Mouse (Mus musculus) lung, postnatal 36 days (tissue): Measurements from ENCODE around the gene Spag8.

Experiments used
- DNase-seq: peaks from one replicate; pipeline ENCODE4 v3.0.0; 2022; ENCODE audit warnings: mixed read lengths

Spag8 gene

DNA sequence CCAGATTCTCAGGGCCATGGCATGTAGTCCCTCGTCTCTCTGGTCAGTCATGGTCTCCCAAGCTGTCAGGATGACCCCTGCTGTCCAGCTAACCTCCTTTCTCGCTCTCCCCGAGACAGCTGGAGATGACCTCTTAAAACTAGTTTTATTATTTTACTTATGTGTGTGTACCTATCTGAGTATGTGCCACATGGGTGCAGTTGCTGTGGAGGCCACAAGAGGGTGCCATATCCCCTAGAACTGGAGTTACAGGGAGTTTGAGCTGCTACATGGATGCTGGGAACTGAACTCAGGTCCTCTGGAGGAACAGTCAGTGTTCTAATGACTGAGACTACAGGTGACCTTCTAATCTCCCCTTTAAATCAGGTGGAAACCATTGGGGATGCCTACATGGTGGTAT lies 3.6 kb downstream of the Spag8 start:
- DNase-seq, result no peak

DNA sequence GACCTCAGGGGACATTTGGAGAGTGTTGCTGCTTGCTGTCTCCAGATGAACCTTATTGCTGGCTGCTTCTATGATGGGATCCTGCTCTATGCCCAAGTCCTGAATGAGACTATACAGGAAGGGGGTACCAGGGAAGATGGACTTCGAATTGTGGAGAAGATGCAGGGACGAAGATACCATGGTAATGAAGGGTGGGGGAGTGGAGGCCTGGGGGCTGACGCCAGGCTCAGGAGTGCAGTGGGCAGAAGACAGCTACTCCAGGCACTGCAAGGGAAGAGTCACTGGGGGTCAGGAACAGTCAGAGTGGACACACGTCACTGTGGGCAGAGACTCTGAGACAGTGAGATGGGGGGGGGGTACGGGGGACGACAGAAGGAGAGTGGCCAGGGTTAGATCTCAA lies 12.9 kb downstream of the Spag8 start:
- no peak for DNase-seq

DNA sequence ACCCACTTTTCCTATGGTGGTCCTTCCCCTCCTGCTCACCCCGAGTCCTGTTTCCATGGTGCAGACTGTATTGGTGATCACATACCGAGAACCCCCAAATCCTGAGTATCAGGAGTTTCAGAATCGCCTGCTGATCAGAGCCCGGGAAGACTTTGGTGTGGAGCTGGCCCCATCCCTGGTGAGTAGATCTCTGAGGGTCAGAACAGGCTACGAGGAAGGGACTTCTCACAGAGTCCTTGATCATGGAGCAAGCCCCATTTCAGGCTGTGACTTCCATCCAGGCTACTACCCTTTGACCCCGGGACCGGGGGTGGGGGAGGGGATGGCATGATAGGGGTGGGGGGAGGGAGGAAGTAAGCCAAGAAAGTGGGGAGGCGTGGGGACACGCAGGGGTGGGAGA lies 13.3 kb downstream of the Spag8 start:
- no peak for DNase-seq

DNA sequence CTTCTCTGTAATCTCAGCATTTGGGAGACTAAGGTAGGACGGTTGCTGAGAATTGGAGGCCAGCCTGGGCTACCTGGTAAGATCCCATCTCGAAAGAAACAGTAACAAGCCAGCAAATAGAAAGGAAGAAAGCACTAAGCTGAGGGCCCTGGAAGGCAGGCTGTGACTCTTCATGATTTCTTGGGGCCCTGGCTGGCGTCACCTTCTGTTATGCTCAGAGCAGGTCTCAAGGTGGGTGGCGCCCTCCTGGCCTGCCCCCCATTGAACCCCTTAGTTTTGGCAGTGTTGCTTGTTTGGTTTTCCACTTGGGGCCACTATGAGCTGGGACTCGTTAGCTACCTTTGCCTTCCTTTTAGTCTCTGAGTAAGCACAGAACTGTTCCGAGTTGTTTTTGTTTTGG lies 16.6 kb downstream of the Spag8 start:
- DNase-seq, result no peak

DNA sequence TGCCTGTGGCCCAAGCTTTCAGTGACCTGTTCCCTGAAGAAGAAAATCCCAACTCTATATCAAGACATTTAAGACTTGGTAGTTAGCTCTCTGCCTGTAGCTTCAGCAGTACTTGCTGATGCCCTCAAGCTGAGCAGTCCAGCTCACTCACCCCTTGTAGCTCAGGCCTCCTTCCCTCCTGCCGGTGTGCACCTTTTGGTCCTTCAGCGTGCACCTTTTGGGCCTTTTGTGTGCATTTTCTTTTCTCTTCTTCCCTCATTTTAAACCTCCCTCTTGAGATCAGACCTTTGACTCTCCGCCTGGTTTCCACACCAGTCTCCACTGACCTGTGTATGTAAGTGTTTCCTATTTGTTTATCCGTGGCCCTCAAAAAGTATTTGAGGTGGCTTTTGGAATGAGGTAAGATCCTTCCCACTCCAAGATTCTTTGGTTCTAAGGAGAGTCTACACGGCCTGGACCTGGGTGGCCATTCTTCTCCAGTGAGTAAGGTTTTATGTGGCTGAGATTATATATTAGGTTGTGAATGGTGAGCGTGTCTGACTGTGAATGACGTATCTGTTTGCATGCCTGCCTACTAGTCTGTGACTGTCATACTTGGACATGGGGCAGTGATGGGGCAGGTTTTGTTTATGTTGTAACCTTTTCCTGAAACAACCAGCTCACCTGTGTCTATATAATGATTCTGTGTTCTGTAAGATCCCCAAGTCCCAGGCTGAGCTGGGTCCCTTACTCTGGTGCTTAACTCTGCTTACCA lies 18.6 kb downstream of the Spag8 start:
- no peak for DNase-seq

DNA sequence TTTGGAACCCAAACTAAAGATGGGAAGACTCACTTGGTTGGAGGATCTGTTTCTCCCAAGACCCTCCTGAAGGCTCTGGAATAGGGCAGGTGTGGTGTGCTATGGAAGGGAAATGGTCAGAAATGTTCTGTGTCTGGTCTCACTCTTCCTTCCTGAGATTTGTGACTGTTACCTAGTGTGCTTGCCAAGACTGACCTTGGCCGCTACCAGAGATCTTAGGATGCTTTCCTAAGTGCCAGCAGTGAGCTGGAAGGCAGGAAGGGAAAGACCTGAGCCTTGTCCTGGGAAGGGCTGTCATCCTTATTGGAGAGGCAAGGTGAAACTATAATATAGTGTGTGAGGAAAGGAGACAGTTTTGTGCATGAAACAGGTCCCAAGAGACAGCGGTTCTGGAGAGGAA lies 19.7 kb downstream of the Spag8 start:
- DNase-seq, result no peak

DNA sequence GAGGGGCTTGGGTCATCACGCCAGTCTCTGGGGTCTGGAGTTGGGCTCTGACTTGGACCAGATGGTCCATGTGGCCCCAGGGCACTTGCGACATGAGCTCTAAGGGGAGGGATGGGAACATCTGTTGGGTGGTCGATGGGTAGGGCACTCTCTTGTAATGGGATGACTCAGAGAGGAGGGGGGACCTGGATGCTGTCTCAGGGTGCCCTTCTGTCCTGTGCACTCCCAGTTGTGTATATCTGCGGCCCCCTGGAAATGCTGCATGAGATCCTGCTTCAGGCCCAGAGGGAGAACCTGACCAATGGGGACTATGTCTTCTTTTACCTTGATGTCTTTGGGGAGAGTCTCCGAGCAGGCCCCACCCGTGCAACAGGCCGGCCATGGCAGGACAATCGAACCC lies 20.1 kb downstream of the Spag8 start:
- no peak for DNase-seq

DNA sequence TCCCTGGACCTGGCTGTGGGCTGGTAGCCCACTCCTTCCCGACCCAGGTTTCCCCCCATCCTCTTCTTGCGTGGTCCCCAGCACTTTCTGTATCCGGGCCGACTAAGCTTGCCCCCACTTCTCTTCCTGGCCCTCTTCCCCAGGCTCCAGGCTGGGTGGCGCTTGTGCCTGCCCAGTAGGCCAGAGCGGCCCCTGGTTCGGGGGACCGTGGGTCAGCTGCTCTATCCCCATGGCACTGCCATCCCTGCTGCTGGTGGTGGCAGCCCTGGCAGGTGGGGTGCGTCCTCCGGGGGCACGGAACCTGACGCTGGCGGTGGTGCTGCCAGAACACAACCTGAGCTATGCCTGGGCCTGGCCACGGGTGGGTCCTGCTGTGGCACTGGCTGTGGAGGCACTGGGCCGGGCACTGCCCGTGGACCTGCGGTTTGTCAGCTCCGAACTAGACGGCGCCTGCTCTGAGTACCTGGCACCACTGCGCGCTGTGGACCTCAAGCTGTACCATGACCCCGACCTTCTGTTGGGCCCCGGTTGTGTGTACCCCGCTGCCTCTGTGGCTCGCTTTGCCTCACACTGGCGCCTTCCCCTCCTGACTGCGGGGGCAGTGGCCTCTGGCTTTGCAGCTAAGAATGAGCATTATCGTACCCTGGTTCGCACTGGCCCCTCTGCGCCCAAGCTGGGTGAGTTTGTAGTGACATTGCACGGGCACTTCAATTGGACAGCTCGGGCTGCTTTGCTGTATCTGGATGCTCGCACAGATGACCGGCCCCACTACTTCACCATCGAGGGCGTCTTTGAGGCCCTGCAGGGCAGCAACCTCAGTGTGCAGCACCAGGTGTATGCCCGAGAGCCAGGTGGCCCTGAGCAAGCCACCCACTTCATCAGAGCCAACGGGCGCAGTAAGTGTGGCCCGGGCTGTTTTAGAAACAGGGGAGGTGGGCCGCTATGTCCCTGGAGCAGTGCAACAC lies 21.2 kb downstream of the Spag8 start:
- no peak for DNase-seq

DNA sequence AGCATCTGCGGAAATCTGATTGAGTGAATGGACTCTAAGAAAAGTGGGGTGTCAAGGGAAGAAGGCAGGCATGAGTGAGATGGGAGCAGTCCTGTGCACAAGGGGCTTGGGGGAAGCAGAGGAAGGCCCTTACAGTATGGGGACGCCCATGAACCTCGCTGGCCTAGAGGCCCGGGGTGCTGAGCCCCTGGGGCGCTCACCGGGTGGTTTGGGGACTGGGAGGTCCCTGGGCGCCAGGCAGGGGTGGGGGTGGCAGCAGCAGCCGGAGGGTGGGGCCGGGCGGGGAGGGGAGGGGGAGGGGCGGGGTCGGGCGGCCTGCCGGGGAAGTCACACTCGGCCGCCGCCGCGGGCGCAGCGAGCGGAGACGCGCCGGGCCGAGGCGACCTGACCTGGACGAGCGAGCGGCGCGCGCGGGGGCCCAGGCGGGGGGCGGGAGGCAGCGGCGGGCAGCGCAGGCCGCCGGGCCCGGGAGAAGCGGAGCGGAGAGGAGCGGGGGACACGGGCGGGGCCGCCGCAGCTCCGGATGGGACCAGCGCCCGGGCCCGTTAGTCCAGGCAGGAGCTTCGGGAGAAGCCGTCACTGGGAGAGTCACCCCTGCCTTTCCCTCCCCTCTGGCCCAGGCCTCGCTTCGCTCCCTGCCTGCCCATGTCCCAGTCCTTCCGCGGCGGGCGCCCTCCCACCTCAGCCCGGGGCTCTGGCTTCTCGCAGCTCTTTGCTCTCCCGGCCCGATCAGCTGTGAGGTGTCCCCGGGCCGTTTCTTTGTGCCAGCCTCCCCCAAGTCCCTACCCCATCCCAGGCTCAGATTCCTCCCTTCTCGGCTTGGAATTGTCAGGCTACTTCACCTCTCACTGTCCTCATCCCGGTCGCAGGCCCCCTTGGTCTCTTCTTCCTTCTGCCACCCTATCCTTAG lies 22.1 kb downstream of the Spag8 start, which contains the start of gene Npr2:
Gene Npr2, plus strand, starts transcription at position 890 of the 910 bp plus-strand sequence.
- no peak for DNase-seq

DNA sequence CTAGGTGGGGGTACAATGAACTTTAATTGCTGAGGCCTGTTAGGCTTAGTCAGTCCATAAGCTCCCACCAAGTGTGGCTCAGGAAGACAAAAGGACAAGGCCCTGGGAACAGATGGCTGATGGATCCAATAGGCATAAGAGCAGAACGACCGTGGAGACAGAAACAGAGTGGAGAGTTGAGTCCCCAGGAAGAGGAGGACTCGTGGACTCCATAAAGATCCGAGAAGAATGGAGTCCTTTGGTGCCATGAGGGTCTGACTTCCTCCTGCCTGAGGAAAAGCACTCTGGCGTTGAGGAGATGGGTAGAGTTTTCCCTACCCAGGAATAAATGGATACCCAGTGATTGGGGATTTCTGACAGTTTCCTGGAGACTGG lies 22.7 kb downstream of the Spag8 start:
- no peak for DNase-seq

DNA sequence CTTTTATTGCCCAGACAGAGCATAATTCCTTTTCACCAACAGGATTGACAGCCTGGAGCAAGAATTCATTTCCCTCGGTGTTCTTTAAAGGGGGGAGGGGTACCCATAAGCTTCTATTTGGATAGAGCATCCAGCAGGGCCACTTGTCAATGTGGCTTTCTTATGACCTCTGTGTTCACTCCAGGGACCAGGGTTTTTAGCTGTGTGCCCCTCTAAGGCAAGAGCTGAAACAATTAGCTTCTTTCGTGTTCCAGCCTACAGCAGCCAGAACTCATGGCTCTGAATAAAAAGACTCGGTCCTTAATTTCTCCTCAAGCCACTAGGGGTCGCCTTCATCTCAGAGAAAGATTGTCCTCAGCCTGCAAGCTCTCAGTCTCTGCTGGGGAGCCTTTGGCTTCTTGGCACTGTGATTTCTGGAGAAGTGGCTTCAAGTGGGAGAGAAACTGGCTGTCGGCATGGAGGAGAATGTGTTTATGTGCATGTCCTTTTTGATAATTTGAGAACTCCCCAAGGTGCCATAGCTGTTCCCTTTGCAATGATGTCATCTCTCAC lies 23.3 kb downstream of the Spag8 start:
- peak; percentile 95 for DNase-seq

DNA sequence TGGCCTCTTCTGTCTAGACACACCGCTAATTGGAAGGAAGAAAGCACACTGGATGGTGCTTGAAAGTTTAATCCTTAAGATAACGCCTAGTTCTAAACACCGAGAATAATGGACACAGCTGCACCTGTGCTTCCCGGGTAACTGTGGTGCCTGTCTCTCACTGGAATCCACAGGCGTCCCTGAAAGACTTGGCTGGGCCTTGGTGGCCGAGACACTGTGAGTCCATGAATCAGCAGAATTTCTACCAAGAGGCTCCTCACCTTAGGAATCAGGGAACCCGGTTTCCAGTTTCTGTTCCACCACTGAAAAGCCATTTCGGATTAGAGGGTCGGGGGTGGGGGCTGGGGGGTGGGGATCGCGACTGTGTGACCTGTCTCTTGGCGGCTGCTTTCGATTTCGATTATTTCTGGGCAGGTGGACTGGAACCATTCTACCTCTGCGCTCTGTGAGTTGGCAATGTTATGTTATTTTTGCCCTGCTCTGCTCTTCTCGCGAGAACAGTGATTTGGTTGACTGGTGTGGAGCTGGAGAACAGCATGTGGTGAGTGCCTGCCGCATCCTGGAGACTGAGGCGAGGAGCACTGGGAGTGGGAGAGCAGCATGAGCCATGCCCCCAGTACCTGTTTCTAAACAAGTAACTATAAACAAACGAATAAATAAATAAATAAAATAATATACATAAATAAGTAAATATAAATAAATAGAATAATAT lies 24.1 kb downstream of the Spag8 start:
- DNase-seq, result no peak

DNA sequence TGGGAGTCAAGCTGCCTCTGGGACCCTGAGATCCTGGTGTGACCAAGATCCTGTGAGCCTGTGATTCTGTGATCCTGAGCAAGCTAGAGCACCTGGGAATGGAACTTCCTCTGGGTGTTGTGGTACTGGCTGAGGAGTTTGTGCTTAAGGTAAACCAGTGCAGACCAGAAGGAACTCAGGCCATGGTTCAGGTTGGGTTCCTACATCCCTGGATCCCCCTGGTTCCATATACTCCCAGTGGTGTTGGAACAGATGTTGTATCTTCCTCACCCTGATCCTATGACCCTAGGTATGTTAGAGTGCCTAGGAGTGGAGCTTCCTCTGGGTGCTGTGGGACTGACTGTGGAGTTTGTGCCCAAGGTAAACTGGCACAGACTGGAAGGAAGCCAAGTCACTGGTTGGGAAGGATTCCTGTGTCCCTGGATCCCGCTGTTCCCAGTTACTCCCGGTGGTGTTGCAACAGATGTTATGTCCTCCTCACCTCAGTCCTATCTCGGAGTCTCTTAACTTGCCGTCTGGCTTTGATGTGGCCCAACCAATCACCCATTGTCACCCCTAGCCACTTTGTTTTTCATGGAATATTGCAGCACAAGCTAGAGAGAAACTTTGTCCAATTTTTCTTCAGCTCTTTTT lies 33.1 kb downstream of the Spag8 start:
- no peak for DNase-seq

DNA sequence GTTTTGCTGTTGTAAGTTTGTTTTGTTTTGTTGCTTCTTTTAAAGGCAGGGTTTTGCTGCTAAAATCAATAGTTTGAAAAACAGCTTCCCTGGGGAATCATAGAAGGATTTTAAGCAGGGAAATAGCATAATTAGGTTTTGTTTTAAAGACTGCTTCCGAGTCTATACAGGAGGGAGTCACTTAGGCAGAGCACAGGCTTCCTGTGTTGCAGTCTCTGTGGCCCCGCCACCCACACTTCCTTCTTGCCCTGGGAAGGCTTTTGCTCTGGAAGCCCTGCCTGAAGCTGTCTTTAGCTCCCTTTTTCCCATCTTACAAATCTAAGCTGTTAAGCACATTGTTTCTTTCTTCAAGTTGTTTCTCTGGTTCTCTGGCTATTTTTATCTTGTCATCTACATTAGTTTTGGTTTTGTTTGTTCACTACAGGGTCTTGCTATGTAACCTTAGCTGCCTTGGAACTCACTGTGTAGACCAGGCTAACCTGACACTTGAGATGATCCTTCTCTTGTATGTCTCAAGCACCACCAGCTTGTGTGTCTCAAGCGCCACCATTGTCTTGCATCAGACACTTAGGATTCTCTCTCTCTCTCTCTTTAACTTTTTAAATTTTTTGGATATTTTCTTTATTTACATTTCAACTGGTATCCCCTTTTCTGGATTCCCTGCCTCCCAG lies 40.2 kb downstream of the Spag8 start:
- peak; percentile 77 for DNase-seq

DNA sequence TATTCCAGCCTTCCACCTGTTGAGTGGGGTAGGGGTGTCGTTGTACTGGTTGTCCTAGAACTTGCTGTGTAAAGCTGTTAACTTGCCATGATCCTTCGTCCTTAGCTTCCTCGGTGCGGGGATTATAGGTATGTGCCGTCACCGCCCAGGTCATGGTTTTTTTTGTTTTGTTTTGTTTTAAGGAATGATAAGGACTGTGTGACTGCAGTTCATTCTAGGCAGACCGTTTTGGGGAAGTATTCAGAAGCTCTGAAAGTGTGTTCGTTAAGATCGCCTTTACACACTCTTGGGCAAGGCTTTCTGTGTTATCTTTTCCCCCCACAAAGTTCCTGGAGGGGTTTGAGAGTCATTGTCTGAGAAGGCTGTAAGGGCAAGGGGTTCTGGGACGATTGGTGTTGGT lies 40.9 kb downstream of the Spag8 start:
- no peak for DNase-seq

DNA sequence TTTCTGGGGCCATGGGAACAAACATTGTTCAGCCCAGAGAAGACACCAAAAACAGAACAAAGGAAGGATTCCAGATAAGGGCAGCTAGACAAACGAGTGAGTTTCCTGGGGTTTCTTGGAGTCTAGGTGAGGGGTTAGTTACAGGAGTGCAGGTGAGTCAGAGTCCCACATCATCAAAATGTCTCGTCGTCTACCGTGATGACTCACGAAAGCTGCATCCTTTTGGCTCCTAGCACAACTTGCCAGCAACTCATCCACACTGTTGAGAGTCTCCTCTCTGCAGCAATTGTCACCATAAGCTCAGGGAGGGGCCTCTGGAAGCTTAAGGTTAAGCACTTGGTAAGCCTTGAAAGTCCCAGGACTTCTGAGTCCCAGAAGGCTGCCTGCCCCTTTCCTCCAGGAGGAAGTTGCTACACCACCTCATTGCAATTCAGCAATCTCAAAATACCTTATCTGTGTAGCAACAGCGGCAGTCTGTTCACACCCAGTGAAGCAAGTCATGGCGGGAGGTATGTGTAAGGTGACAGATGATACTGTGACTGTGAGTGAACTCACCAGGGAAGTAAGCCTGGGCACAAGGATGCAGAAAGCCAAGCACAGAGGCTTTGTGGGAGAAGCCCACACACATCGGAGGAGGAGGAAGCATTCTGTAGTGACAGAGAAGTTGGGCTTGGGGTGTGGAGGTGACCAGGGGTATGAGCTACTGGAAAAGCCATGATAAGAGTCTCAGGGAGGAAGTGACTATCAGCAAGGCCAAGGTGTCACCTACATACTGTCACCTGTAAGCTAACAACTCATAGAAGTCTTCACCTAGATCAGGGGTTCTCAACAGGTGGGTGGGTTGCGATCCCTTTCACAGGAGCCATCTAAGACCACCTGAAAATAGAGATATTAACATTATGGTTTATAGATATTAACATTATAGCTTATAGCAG lies 48.4 kb downstream of the Spag8 start:
- no peak for DNase-seq

DNA sequence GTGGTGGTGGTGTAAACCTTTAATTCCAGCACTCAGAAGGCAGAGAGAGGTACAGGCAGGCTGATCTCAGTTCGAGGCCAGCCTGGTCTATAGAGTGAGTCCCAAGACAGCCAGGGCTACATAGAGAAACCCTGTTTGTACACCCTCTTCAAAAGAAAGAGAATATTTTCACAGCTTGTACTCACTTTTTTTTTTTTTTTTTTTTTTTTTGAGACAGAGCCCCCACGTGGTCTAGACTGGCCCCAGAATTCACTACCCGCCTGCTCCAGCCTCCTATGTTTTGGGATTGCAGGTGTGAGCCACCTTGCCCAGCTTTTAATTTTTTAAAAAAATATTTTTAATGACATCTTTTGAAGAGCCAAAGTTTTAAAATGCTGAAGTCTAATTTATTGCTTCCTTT lies 49.3 kb downstream of the Spag8 start:
- DNase-seq, result no peak
